Mouse (Mus musculus) CD4-positive naive resting alpha-beta T cell, adult 57 days (primary cell): Measurements from ENCODE around the gene Rfx6. TPM values are rescaled to one million over a fixed set of nuclear protein-coding genes. Genes with fewer than 3 reads are reported as not detected.

Source experiments
- total RNA-seq: library from RNA; stranded (reverse); gene quantifications from one replicate; pipeline ENCODE4 v1.2.4, GENCODE M21; 2023

The Rfx6 gene
- not detected for total RNA-seq

GRCm38 (mm10) chr10:51677548-51678250 is at the start of gene Rfx6:
Gene Rfx6 (plus strand): TSS chr10:51677756.

GRCm38 (mm10) chr10:51631411-51632136 is 46.0 kb upstream of the Rfx6 start, which contains the start of gene Gprc6a:
Gene Gprc6a (minus strand): TSS chr10:51631461.

Other genes starting within 250 kb of the Rfx6 start
- 0.33 TPM for gene Gm49339, start 197.1 kb upstream of the Rfx6 start, total RNA-seq
- 6.7 TPM for gene Lilr4b, start 197.1 kb upstream of the Rfx6 start, total RNA-seq
- 6.0 TPM for gene Lilrb4a, start 186.8 kb upstream of the Rfx6 start, total RNA-seq
- gene Fam162b, start 87.2 kb upstream of the Rfx6 start, total RNA-seq = not detected
- not detected for gene Gprc6a, start 46.3 kb upstream of the Rfx6 start, total RNA-seq